8 mouse cellular contexts compared by ENCODE assay signal in genomic region chr9:63755671-63756543, GRCm38 (mm10). TPM values are rescaled to one million over a fixed set of nuclear protein-coding genes. Genes with fewer than 3 reads are reported as not detected.
DNase-seq lines count a peak whose midpoint lies in the region; ATAC-seq and TF ChIP-seq lines count a peak whose summit lies in the region.

No protein-coding gene starts in this region.

- H3K9me3 ChIP-seq in heart, embryonic 15.5 days (replicated peaks) = no peaks in the 10 kb centered on the region
- no peaks in the 10 kb centered on the region for H3K9me3 ChIP-seq in liver, embryonic 15.5 days (replicated peaks)

- peak overlapping the region; percentile 85 for H3K4me3 ChIP-seq in layer of hippocampus, adult 2 months
- peak overlapping the region; percentile 89 for H3K4me3 ChIP-seq in heart, embryonic 15.5 days
- H3K4me3 ChIP-seq in liver, embryonic 15.5 days (replicated peaks) = peak overlapping the region; percentile 79

- H3K27me3 ChIP-seq in heart, embryonic 15.5 days = no peaks in the 10 kb centered on the region
- no peaks in the 10 kb centered on the region for H3K27me3 ChIP-seq in liver, embryonic 15.5 days

- peaks cover 64% of the 10 kb centered on the region for H3K4me1 ChIP-seq in heart, embryonic 15.5 days (replicated peaks)
- H3K4me1 ChIP-seq in liver, embryonic 15.5 days (replicated peaks) = peaks cover 82% of the 10 kb centered on the region

- TF ChIP-seq POLR2A in brain, embryonic 14.5 days (IDR thresholded peaks at IDR 0.05; ENCODE audit: borderline replicate concordance, extremely low read depth, insufficient read depth, insufficient read length, poor library complexity, severe bottlenecking) = no peak

- peak overlapping the region; percentile 93 for H3K9ac ChIP-seq in heart, embryonic 15.5 days
- H3K9ac ChIP-seq in liver, embryonic 15.5 days = peak overlapping the region; percentile 82; the same call in 1 of the 2 replicates

- DNase-seq in layer of hippocampus, adult 2 months (ENCODE audit: low spot score in 2 of 2) = no peak
- no peak for DNase-seq in layer of hippocampus, adult 8-10 months (ENCODE audit: low spot score in 2 of 2)
- DNase-seq in brain, embryonic 14.5 days (ENCODE audit: low read depth) = peak; percentile 39
- no peak for DNase-seq in ovary, postnatal 10 days (ENCODE audit: low spot score)
- no peak for DNase-seq in urinary bladder, adult 18-20 months (ENCODE audit: low spot score in 2 of 2)
- DNase-seq in layer of hippocampus, adult 11-12 months (ENCODE audit: low spot score) = no peak

- ATAC-seq in heart, embryonic 15.5 days (replicated peaks; ENCODE audit: insufficient number of reproducible peaks, insufficient read depth, low FRiP score, low read depth) = no peak
- ATAC-seq in liver, embryonic 15.5 days (ENCODE audit: insufficient read depth) = no peak

- peak overlapping the region; percentile 90 for H3K27ac ChIP-seq in layer of hippocampus, adult 2 months
- H3K27ac ChIP-seq in heart, embryonic 15.5 days = peak overlapping the region; percentile 98
- H3K27ac ChIP-seq in liver, embryonic 15.5 days (replicated peaks) = peak overlapping the region; percentile 94; the same call in 1 of the 2 replicates

- H3K36me3 ChIP-seq in heart, embryonic 15.5 days = no peaks in the 10 kb centered on the region
- H3K36me3 ChIP-seq in liver, embryonic 15.5 days (replicated peaks) = no peaks in the 10 kb centered on the region

- no peak for TF ChIP-seq CTCF in layer of hippocampus, adult 2 months (conservative IDR thresholded peaks at IDR 0.05)
- no peak for TF ChIP-seq CTCF in brain, embryonic 14.5 days (IDR thresholded peaks at IDR 0.05; ENCODE audit: borderline replicate concordance, extremely low read depth, insufficient read depth, insufficient read length)

- 15% methylated on average over 15 of the region's 15 CpGs for WGBS in heart, embryonic 15.5 days
- WGBS in liver, embryonic 15.5 days (ENCODE audit: insufficient replicate concordance) = 32% methylated on average over 15 of the region's 15 CpGs

- peak overlapping the region; percentile 76 for H3K4me2 ChIP-seq in heart, embryonic 15.5 days
- H3K4me2 ChIP-seq in liver, embryonic 15.5 days = peak overlapping the region; percentile 99

RNA-seq across cellular contexts. Expression of gene Smad3, which starts 1.9 kb away (rescaled TPM):
- 10 to 100 TPM; 48.7 to 49.6 TPM for total RNA-seq in layer of hippocampus, adult 2 months (2021)
- total RNA-seq in layer of hippocampus, adult 8-10 months (2022) = 10 to 100 TPM; 48.8 to 57.3 (median 53.6) TPM
- 15.0 and 25.5 TPM in 2 replicates for polyA plus RNA-seq in brain, embryonic 14.5 days (2012; rRNA removed)
- polyA plus RNA-seq in heart, embryonic 15.5 days (2015; fragmentation: Nextera tagmentation; extraction: Ambion mirVana) = 11.6 and 14.8 TPM in 2 replicates
- polyA plus RNA-seq in liver, embryonic 15.5 days (2015; fragmentation: Nextera tagmentation; extraction: Ambion mirVana) = 3.0 TPM in 2 replicates
